Mouse (Mus musculus): ENCODE results near the gene Pdzd2.

DNA sequence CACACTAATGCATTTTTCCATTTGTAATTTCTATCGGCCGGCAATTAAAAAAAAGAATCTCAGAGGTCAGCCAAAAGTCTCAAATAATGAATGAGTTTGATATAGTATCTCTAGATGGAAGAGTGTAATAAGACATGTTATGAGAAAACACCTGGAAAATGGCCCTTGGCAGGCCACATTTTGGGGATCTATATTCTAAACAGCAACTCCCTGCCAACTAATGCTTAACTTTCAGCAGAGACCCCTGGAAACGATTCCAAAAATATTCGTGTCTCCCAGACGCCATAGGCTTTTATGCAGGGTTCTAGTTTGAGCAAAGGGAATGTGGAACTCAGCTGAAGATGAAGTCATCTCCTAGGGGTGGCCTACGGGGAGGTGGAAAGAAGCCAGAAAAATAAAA, 197.4 kb downstream of the Pdzd2 start:
- no peak for TF ChIP-seq POLR2A (IDR thresholded peaks at IDR 0.05; ENCODE audit: borderline replicate concordance, extremely low read depth, low read depth, low read length)
- no peak for TF ChIP-seq CTCF (IDR thresholded peaks at IDR 0.05; ENCODE audit: insufficient read depth, low read length)

Measured in lung, adult 2 months (tissue).